Mouse (Mus musculus): ENCODE results near the gene Kdm5a. TPM values are rescaled to one million over a fixed set of nuclear protein-coding genes. Genes with fewer than 3 reads are reported as not detected.

Kdm5a gene
- polyA plus RNA-seq, 1 experiment from 2014 or later, result 43.3 TPM

- Histone ChIP-seq H3K27me3 (peaks cover 36% of the 10 kb centered on the region), H3K9me3 (no peaks in the 10 kb centered on the region), H3K36me3 (no peaks in the 10 kb centered on the region), H3K27ac (no peak overlapping the region), H3K4me3 (no peak overlapping the region), H3K9ac (no peak overlapping the region), H3K4me1 (peaks cover 17% of the 10 kb centered on the region), H3K4me2 (no peak overlapping the region)
- 36% methylated on average over 4 of the region's 4 CpGs for WGBS
- no peak for ATAC-seq (ENCODE audit: insufficient number of reproducible peaks, low FRiP score, low TSS enrichment, low read depth)
Measured at GRCm38 (mm10) chr6:120465393-120465792, 101.5 kb downstream of the Kdm5a start.

GRCm38 (mm10) chr6:120466609-120467329 lies 102.8 kb downstream of the Kdm5a start:
- Histone ChIP-seq H3K9ac (no peak overlapping the region), H3K27ac (no peak overlapping the region), H3K4me2 (no peak overlapping the region), H3K27me3 (peaks cover 26% of the 10 kb centered on the region), H3K9me3 (no peaks in the 10 kb centered on the region), H3K4me3 (no peak overlapping the region), H3K4me1 (peaks cover 17% of the 10 kb centered on the region), H3K36me3 (no peaks in the 10 kb centered on the region)
- ATAC-seq (ENCODE audit: insufficient number of reproducible peaks, low FRiP score, low TSS enrichment, low read depth), result no peak
- WGBS, result 68% methylated on average over 10 of the region's 10 CpGs

- H3K27me3 ChIP-seq, result peaks cover 15% of the 10 kb centered on the region
- no peaks in the 10 kb centered on the region for H3K36me3 ChIP-seq
- H3K9me3 ChIP-seq, result no peaks in the 10 kb centered on the region
- no peak for ATAC-seq (ENCODE audit: insufficient number of reproducible peaks, low FRiP score, low TSS enrichment, low read depth)
- no peak overlapping the region for H3K4me3 ChIP-seq
- peaks cover 18% of the 10 kb centered on the region for H3K4me1 ChIP-seq
- WGBS, result 89% methylated on average over 4 of the region's 4 CpGs
- no peak overlapping the region for H3K4me2 ChIP-seq
- H3K27ac ChIP-seq, result no peak overlapping the region
- no peak overlapping the region for H3K9ac ChIP-seq
Measured at GRCm38 (mm10) chr6:120468259-120468658, 104.3 kb downstream of the Kdm5a start.

- Histone ChIP-seq H3K4me1 (peaks cover 12% of the 10 kb centered on the region; the same call in 1 of the 2 replicates), H3K9me3 (no peaks in the 10 kb centered on the region), H3K36me3 (no peaks in the 10 kb centered on the region), H3K4me3 (no peak overlapping the region), H3K4me2 (no peak overlapping the region), H3K9ac (no peak overlapping the region), H3K27ac (no peak overlapping the region), H3K27me3 (peaks cover 7% of the 10 kb centered on the region)
- ATAC-seq (ENCODE audit: insufficient number of reproducible peaks, low FRiP score, low TSS enrichment, low read depth), result no peak
- WGBS, result 66% methylated on average over 3 of the region's 3 CpGs
Measured at GRCm38 (mm10) chr6:120469268-120469667, 105.3 kb downstream of the Kdm5a start.

GRCm38 (mm10) chr6:120469770-120470169 lies 105.8 kb downstream of the Kdm5a start:
- no peak for ATAC-seq (ENCODE audit: insufficient number of reproducible peaks, low FRiP score, low TSS enrichment, low read depth)
- H3K4me2 ChIP-seq, result no peak overlapping the region
- peaks cover 3% of the 10 kb centered on the region; the same call in 1 of the 2 replicates for H3K27me3 ChIP-seq
- H3K36me3 ChIP-seq, result no peaks in the 10 kb centered on the region
- H3K9me3 ChIP-seq, result no peaks in the 10 kb centered on the region
- no peak overlapping the region for H3K9ac ChIP-seq
- H3K4me1 ChIP-seq, result peaks cover 9% of the 10 kb centered on the region; the same call in 1 of the 2 replicates
- no peak overlapping the region for H3K27ac ChIP-seq
- no peak overlapping the region for H3K4me3 ChIP-seq

GRCm38 (mm10) chr6:120470666-120471065 lies 106.7 kb downstream of the Kdm5a start:
- 75% methylated on average over 1 of the region's 1 CpGs for WGBS
- Histone ChIP-seq H3K4me1 (peaks cover 9% of the 10 kb centered on the region; the same call in 1 of the 2 replicates), H3K27ac (no peak overlapping the region), H3K4me3 (no peak overlapping the region), H3K27me3 (no peaks in the 10 kb centered on the region), H3K9ac (no peak overlapping the region), H3K36me3 (no peaks in the 10 kb centered on the region), H3K4me2 (no peak overlapping the region), H3K9me3 (no peaks in the 10 kb centered on the region)
- no peak for ATAC-seq (ENCODE audit: insufficient number of reproducible peaks, low FRiP score, low TSS enrichment, low read depth)

GRCm38 (mm10) chr6:120471991-120472441 lies 108.1 kb downstream of the Kdm5a start:
- no peaks in the 10 kb centered on the region for H3K9me3 ChIP-seq
- no peak overlapping the region for H3K27ac ChIP-seq
- no peak overlapping the region for H3K4me3 ChIP-seq
- no peak overlapping the region for H3K9ac ChIP-seq
- no peak overlapping the region for H3K4me2 ChIP-seq
- peaks cover 9% of the 10 kb centered on the region; the same call in 1 of the 2 replicates for H3K4me1 ChIP-seq
- ATAC-seq (ENCODE audit: insufficient number of reproducible peaks, low FRiP score, low TSS enrichment, low read depth), result no peak
- WGBS, result 16% methylated on average over 5 of the region's 5 CpGs
- H3K27me3 ChIP-seq, result no peaks in the 10 kb centered on the region
- no peaks in the 10 kb centered on the region for H3K36me3 ChIP-seq

GRCm38 (mm10) chr6:120472455-120473140 lies 108.7 kb downstream of the Kdm5a start:
- H3K4me3 ChIP-seq, result no peak overlapping the region
- 32% methylated on average over 8 of the region's 8 CpGs for WGBS
- H3K27ac ChIP-seq, result no peak overlapping the region
- H3K4me2 ChIP-seq, result no peak overlapping the region
- no peaks in the 10 kb centered on the region for H3K9me3 ChIP-seq
- no peaks in the 10 kb centered on the region for H3K36me3 ChIP-seq
- H3K27me3 ChIP-seq, result no peaks in the 10 kb centered on the region
- ATAC-seq (ENCODE audit: insufficient number of reproducible peaks, low FRiP score, low TSS enrichment, low read depth), result no peak
- H3K4me1 ChIP-seq, result peaks cover 9% of the 10 kb centered on the region; the same call in 1 of the 2 replicates
- no peak overlapping the region for H3K9ac ChIP-seq

GRCm38 (mm10) chr6:120473427-120473826 lies 109.5 kb downstream of the Kdm5a start:
- Histone ChIP-seq H3K27ac (no peak overlapping the region), H3K4me3 (no peak overlapping the region), H3K9ac (no peak overlapping the region), H3K4me2 (no peak overlapping the region), H3K9me3 (no peaks in the 10 kb centered on the region), H3K36me3 (no peaks in the 10 kb centered on the region), H3K4me1 (peaks cover 9% of the 10 kb centered on the region; the same call in 1 of the 2 replicates), H3K27me3 (no peaks in the 10 kb centered on the region)
- 41% methylated on average over 5 of the region's 5 CpGs for WGBS
- ATAC-seq (ENCODE audit: insufficient number of reproducible peaks, low FRiP score, low TSS enrichment, low read depth), result peak; percentile 41

GRCm38 (mm10) chr6:120475288-120475687 lies 111.4 kb downstream of the Kdm5a start:
- ATAC-seq (ENCODE audit: insufficient number of reproducible peaks, low FRiP score, low TSS enrichment, low read depth), result no peak
- WGBS, result 64% methylated on average over 8 of the region's 8 CpGs
- H3K9me3 ChIP-seq, result no peaks in the 10 kb centered on the region

GRCm38 (mm10) chr6:120479302-120479701 lies 115.4 kb downstream of the Kdm5a start:
- Histone ChIP-seq H3K4me3 (no peak overlapping the region), H3K4me1 (no peaks in the 10 kb centered on the region; the same call in 1 of the 2 replicates), H3K4me2 (no peak overlapping the region), H3K27me3 (no peaks in the 10 kb centered on the region), H3K9me3 (no peaks in the 10 kb centered on the region), H3K9ac (no peak overlapping the region), H3K27ac (no peak overlapping the region), H3K36me3 (peaks cover 8% of the 10 kb centered on the region; the same call in 1 of the 2 replicates)
- no peak for ATAC-seq (ENCODE audit: insufficient number of reproducible peaks, low FRiP score, low TSS enrichment, low read depth)
- 78% methylated on average over 2 of the region's 2 CpGs for WGBS

More at GRCm38 (mm10) chr6:120475288-120475687, 111.4 kb downstream of the Kdm5a start:
- peaks cover 9% of the 10 kb centered on the region; the same call in 1 of the 2 replicates for H3K4me1 ChIP-seq
- H3K4me3 ChIP-seq, result no peak overlapping the region
- no peak overlapping the region for H3K9ac ChIP-seq
- no peak overlapping the region for H3K4me2 ChIP-seq
- H3K27ac ChIP-seq, result no peak overlapping the region
- H3K36me3 ChIP-seq, result no peaks in the 10 kb centered on the region
- no peaks in the 10 kb centered on the region for H3K27me3 ChIP-seq

- Histone ChIP-seq H3K27me3 (0 out of 2 replicates have a peak, but pooled peaks cover 4% of the 10 kb centered on the region), H3K9me3 (no peaks in the 10 kb centered on the region), H3K4me3 (no peak overlapping the region), H3K9ac (no peak overlapping the region), H3K27ac (no peak overlapping the region), H3K4me2 (no peak overlapping the region), H3K36me3 (peaks cover 8% of the 10 kb centered on the region; the same call in 1 of the 2 replicates), H3K4me1 (no peaks in the 10 kb centered on the region; the same call in 1 of the 2 replicates)
- no peak for ATAC-seq (ENCODE audit: insufficient number of reproducible peaks, low FRiP score, low TSS enrichment, low read depth)
- WGBS, result 83% methylated on average over 5 of the region's 5 CpGs
Measured at GRCm38 (mm10) chr6:120480361-120480760, 116.4 kb downstream of the Kdm5a start.
